Mouse (Mus musculus): ENCODE data around the gene Kyat3.
"Not testable (repeated sequence)": the region's sequence is repeated elsewhere in the genome, so short reads cannot be mapped to it uniquely, and the experiment has no call there.

Gene Kyat3

GRCm38 (mm10) chr3:142700442-142701322 lies at the start of gene Kyat3:
TSS of gene Kyat3 (plus strand) at chr3:142701051.
- peak; percentile 82 for DNase-seq (ENCODE audit: low read depth, low spot score)

GRCm38 (mm10) chr3:142664723-142665122 lies 36.1 kb upstream of the Kyat3 start:
- DNase-seq (ENCODE audit: low read depth, low spot score) = no peak

- DNase-seq (ENCODE audit: low read depth, low spot score) = peak; percentile 4
Measured at GRCm38 (mm10) chr3:142674607-142675006, 26.2 kb upstream of the Kyat3 start.

GRCm38 (mm10) chr3:142687939-142688338 lies 12.9 kb upstream of the Kyat3 start:
- DNase-seq (ENCODE audit: low read depth, low spot score) = no peak

- DNase-seq (ENCODE audit: low read depth, low spot score) = no peak
Measured at GRCm38 (mm10) chr3:142688353-142688752, 12.5 kb upstream of the Kyat3 start.

GRCm38 (mm10) chr3:142696517-142696916 lies 4.3 kb upstream of the Kyat3 start:
- no peak for DNase-seq (ENCODE audit: low read depth, low spot score)

GRCm38 (mm10) chr3:142701407-142701989 lies 647 bp downstream of the Kyat3 start:
- DNase-seq (ENCODE audit: low read depth, low spot score) = no peak

GRCm38 (mm10) chr3:142706581-142707444 lies 6.0 kb downstream of the Kyat3 start:
- DNase-seq (ENCODE audit: low read depth, low spot score) = no peak

- not testable (repeated sequence) for DNase-seq (ENCODE audit: low read depth, low spot score)
Measured at GRCm38 (mm10) chr3:142708181-142708848, 7.5 kb downstream of the Kyat3 start.

GRCm38 (mm10) chr3:142708849-142709419 lies 8.1 kb downstream of the Kyat3 start:
- DNase-seq (ENCODE audit: low read depth, low spot score) = peak; percentile 47

GRCm38 (mm10) chr3:142710360-142711007 lies 9.6 kb downstream of the Kyat3 start:
- peak; percentile 39 for DNase-seq (ENCODE audit: low read depth, low spot score)

GRCm38 (mm10) chr3:142711372-142711771 lies 10.5 kb downstream of the Kyat3 start:
- DNase-seq (ENCODE audit: low read depth, low spot score) = no peak

- not testable (repeated sequence) for DNase-seq (ENCODE audit: low read depth, low spot score)
Measured at GRCm38 (mm10) chr3:142712401-142713040, 11.7 kb downstream of the Kyat3 start.

- no peak for DNase-seq (ENCODE audit: low read depth, low spot score)
Measured at GRCm38 (mm10) chr3:142725481-142725880, 24.6 kb downstream of the Kyat3 start.

GRCm38 (mm10) chr3:142725969-142726672 lies 25.3 kb downstream of the Kyat3 start:
- DNase-seq (ENCODE audit: low read depth, low spot score) = no peak

GRCm38 (mm10) chr3:142734291-142734690 lies 33.4 kb downstream of the Kyat3 start:
- DNase-seq (ENCODE audit: low read depth, low spot score) = no peak

GRCm38 (mm10) chr3:142740896-142741295 lies 40.0 kb downstream of the Kyat3 start:
- DNase-seq (ENCODE audit: low read depth, low spot score) = no peak

- DNase-seq (ENCODE audit: low read depth, low spot score) = no peak
Measured at GRCm38 (mm10) chr3:142743973-142744898, 43.4 kb downstream of the Kyat3 start.
